Mouse (Mus musculus): ENCODE results near the gene Brd3os. TPM values are rescaled to one million over a fixed set of nuclear protein-coding genes. Genes with fewer than 3 reads are reported as not detected.

The Brd3os gene
- polyA plus RNA-seq, 1 experiment from 2014 or later = 7.1 TPM

GRCm38 (mm10) chr2:27447782-27448181, 5.7 kb downstream of the Brd3os start:
- Histone ChIP-seq H3K4me2 (no peak overlapping the region), H3K27ac (no peak overlapping the region), H3K36me3 (peaks cover 72% of the 10 kb centered on the region), H3K4me1 (peaks cover 6% of the 10 kb centered on the region; the same call in 1 of the 2 replicates), H3K9me3 (no peaks in the 10 kb centered on the region), H3K27me3 (replicated peaks) (no peaks in the 10 kb centered on the region), H3K4me3 (replicated peaks) (no peak overlapping the region), H3K9ac (no peak overlapping the region)
- 90% methylated on average over 5 of the region's 5 CpGs for WGBS
- no peak for ATAC-seq (ENCODE audit: insufficient read depth, low FRiP score, low read depth)

GRCm38 (mm10) chr2:27450226-27450625, 8.1 kb downstream of the Brd3os start:
- Histone ChIP-seq H3K4me3 (replicated peaks) (no peak overlapping the region), H3K4me2 (no peak overlapping the region), H3K4me1 (no peaks in the 10 kb centered on the region), H3K27me3 (replicated peaks) (no peaks in the 10 kb centered on the region), H3K36me3 (peaks cover 86% of the 10 kb centered on the region), H3K9me3 (no peaks in the 10 kb centered on the region), H3K27ac (no peak overlapping the region), H3K9ac (no peak overlapping the region)
- WGBS = 79% methylated on average over 14 of the region's 14 CpGs
- no peak for ATAC-seq (ENCODE audit: insufficient read depth, low FRiP score, low read depth)

DNA sequence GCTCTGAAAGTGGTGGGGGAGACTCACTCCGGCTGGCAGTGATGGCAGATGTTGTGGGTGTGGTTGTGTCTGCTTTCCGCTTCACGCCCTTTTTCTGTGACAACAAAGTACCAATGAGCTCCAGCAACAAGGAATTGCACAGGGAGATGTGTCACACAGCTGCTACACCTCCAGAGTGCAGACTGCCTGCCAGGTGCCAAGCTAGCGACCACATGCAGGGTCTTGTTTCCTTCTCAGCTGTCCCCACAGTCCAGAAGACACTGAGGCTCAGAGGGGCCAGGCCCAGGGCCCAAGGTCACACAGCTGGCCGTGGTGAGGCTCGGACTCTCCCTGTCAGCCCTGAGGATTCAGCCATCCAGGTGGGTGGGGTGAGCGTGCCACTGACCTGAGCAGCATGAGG, 17.6 kb downstream of the Brd3os start:
- H3K9me3 ChIP-seq = no peaks in the 10 kb centered on the region
- H3K27me3 ChIP-seq (replicated peaks) = no peaks in the 10 kb centered on the region
- H3K36me3 ChIP-seq = peaks cover 87% of the 10 kb centered on the region
- H3K4me3 ChIP-seq (replicated peaks) = no peak overlapping the region
- H3K27ac ChIP-seq = no peak overlapping the region
- no peak overlapping the region for H3K9ac ChIP-seq
- H3K4me1 ChIP-seq = no peaks in the 10 kb centered on the region
- WGBS = 87% methylated on average over 7 of the region's 7 CpGs
- no peak overlapping the region for H3K4me2 ChIP-seq
- no peak for ATAC-seq (ENCODE audit: insufficient read depth, low FRiP score, low read depth)

GRCm38 (mm10) chr2:27460163-27460562, 18.0 kb downstream of the Brd3os start:
- Histone ChIP-seq H3K4me1 (no peaks in the 10 kb centered on the region), H3K4me2 (no peak overlapping the region), H3K4me3 (replicated peaks) (no peak overlapping the region), H3K9me3 (no peaks in the 10 kb centered on the region), H3K36me3 (peaks cover 83% of the 10 kb centered on the region), H3K9ac (no peak overlapping the region), H3K27ac (no peak overlapping the region), H3K27me3 (replicated peaks) (no peaks in the 10 kb centered on the region)
- WGBS = 82% methylated on average over 5 of the region's 5 CpGs
- no peak for ATAC-seq (ENCODE audit: insufficient read depth, low FRiP score, low read depth)

DNA sequence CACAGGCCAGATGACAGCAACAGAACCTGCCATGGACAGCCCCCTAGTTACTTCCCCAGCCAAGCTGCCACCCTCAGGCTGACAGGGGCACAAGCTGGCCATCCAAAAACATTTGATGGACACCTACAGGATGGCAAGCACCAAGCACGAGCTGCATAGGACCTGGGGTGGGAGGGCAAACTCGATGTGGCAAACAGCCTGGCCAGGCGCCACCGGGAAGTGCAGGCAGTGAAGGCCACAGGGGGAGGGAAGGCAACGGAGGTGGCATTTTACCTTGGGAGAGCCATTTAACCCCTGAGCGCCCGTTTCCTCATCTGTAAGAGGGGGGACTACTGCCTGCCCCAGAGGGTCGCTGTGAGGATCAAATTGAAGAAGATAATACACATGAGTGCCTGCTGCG, 18.5 kb downstream of the Brd3os start:
- Histone ChIP-seq H3K36me3 (peaks cover 78% of the 10 kb centered on the region), H3K4me2 (no peak overlapping the region), H3K4me1 (no peaks in the 10 kb centered on the region), H3K27me3 (replicated peaks) (no peaks in the 10 kb centered on the region), H3K27ac (no peak overlapping the region), H3K9me3 (no peaks in the 10 kb centered on the region), H3K4me3 (replicated peaks) (no peak overlapping the region), H3K9ac (no peak overlapping the region)
- no peak for ATAC-seq (ENCODE audit: insufficient read depth, low FRiP score, low read depth)
- WGBS = 70% methylated on average over 9 of the region's 9 CpGs

DNA sequence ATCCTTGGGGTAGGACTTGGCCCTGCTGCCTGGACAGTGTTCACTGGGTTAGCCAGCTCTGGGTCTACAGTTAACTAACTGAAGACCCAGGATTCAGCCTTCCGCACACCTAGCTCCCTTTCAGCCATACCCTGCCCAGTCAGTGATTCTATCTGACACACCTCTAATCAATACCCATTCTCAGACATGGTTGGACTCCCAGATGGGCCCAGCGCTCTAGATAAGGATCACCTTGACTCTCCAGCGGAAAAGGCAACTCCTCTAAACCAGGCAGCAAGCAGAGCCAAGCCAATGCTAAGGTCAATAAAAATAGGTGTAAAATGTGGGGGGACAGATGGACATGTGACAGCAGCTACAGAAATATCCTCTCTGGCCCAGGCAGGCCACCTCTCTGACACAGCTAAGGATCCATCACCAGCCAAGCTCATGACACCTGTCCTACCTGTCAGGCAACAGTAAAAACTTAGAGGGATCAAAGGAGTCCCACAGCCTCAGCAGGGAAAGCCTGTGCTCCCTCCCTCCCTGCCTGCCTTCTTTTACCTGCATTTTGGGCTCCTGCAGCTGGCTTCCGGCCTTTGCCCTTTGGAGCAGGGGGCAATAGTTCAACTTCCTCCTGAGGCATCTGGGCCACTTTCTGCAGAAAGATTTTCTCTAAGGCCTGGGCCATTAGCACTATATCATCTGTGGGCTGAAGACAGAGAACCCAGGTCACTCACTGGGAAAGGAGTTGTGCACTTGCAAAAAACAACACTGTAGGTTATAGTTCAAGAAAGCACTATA, 19.9 kb downstream of the Brd3os start:
- no peak overlapping the region for H3K4me2 ChIP-seq
- H3K27ac ChIP-seq = no peak overlapping the region
- WGBS = 79% methylated on average over 4 of the region's 4 CpGs
- peaks cover 66% of the 10 kb centered on the region for H3K36me3 ChIP-seq
- H3K9ac ChIP-seq = no peak overlapping the region
- H3K9me3 ChIP-seq = no peaks in the 10 kb centered on the region
- ATAC-seq (ENCODE audit: insufficient read depth, low FRiP score, low read depth) = no peak
- H3K4me1 ChIP-seq = no peaks in the 10 kb centered on the region
- no peaks in the 10 kb centered on the region for H3K27me3 ChIP-seq (replicated peaks)
- H3K4me3 ChIP-seq (replicated peaks) = no peak overlapping the region

DNA sequence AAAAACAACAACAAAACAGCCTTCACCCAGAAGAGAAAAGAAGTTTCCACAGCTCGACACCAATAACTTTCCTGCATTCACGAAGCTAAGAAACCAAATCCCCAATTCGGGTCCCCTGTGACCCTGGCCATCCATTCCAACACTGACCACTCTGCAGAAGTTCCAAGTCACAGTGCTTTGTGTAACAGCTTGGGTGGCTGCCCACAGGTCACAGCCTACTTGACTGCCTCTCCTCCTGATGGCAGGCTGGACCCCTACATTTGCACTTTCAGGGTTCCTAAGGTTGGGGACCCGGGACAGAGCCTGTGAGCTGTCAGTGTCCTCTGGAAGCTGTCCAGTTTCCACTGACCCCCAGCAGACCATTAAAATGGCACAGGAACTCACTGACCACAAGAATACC, 20.8 kb downstream of the Brd3os start:
- no peak for ATAC-seq (ENCODE audit: insufficient read depth, low FRiP score, low read depth)
- H3K9ac ChIP-seq = no peak overlapping the region
- H3K4me1 ChIP-seq = peaks cover 4% of the 10 kb centered on the region; the same call in 1 of the 2 replicates
- no peak overlapping the region for H3K27ac ChIP-seq
- peaks cover 58% of the 10 kb centered on the region for H3K36me3 ChIP-seq
- H3K4me3 ChIP-seq (replicated peaks) = no peak overlapping the region
- H3K4me2 ChIP-seq = no peak overlapping the region
- no peaks in the 10 kb centered on the region for H3K27me3 ChIP-seq (replicated peaks)
- 89% methylated on average over 4 of the region's 4 CpGs for WGBS
- no peaks in the 10 kb centered on the region for H3K9me3 ChIP-seq

DNA sequence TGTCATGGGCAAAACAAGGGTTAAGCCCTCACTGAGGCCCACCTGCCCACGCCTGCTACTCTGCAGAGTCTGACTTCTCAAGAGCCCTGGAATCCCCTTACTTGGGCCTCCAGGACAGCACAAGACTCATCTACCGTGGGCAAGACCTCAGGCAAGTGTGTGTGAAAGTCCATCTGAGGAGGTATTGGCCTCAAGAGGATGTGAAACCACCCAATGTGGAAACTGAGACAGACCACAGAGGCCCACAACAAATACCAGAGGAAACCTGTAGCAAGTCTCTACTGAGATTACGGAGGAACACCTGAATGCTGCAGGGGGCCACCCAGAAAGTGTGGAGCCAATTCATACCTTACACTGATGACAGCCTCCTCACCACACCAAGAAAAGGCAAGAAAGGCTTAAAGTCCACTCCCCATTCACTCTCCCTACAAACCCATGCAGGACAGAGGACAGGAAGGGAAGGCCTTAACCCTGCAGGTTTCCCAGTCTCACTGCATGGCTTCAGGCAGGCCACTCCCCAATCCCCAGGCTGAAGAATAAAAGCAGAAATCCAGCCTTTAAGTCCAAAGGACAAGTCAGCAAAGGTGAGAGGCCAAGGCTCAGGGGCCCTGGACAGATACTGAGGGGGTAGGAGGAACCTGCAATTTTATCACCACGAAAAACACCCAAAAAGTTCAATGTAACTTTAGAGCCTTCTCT, 27.3 kb downstream of the Brd3os start:
- H3K9me3 ChIP-seq = no peaks in the 10 kb centered on the region
- peaks cover 55% of the 10 kb centered on the region for H3K4me1 ChIP-seq
- no peaks in the 10 kb centered on the region for H3K27me3 ChIP-seq (replicated peaks)
- no peak overlapping the region for H3K4me2 ChIP-seq
- no peak for ATAC-seq (ENCODE audit: insufficient read depth, low FRiP score, low read depth)
- H3K9ac ChIP-seq = no peak overlapping the region
- peaks cover 3% of the 10 kb centered on the region for H3K36me3 ChIP-seq
- 56% methylated on average over 4 of the region's 4 CpGs for WGBS
- no peak overlapping the region for H3K4me3 ChIP-seq (replicated peaks)
- H3K27ac ChIP-seq = no peak overlapping the region

DNA sequence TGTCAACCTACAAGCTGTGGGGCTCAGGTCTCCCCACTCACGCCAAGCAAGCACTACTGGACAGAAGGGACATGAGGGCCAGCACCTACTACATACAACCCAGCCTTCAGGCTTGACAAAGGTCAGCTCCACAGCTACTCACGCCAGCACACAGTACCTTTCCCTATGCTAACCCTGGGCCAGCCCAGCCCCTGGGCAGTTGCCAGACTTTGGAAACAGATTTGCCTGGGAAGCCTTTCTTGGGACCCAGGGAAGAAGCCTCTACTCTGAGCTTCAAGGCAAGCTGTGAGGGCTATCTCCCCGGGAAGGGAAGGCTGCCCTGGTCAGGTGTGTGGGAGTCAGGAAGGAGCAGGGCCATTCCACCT, 27.8 kb downstream of the Brd3os start:
- ATAC-seq (ENCODE audit: insufficient read depth, low FRiP score, low read depth) = no peak
- no peak overlapping the region for H3K4me3 ChIP-seq (replicated peaks)
- H3K27ac ChIP-seq = no peak overlapping the region
- no peak overlapping the region for H3K4me2 ChIP-seq
- no peaks in the 10 kb centered on the region for H3K27me3 ChIP-seq (replicated peaks)
- 65% methylated on average over 3 of the region's 3 CpGs for WGBS
- no peaks in the 10 kb centered on the region for H3K9me3 ChIP-seq
- peaks cover 55% of the 10 kb centered on the region for H3K4me1 ChIP-seq
- H3K9ac ChIP-seq = no peak overlapping the region
- peaks cover 3% of the 10 kb centered on the region; the same call in 1 of the 2 replicates for H3K36me3 ChIP-seq

DNA sequence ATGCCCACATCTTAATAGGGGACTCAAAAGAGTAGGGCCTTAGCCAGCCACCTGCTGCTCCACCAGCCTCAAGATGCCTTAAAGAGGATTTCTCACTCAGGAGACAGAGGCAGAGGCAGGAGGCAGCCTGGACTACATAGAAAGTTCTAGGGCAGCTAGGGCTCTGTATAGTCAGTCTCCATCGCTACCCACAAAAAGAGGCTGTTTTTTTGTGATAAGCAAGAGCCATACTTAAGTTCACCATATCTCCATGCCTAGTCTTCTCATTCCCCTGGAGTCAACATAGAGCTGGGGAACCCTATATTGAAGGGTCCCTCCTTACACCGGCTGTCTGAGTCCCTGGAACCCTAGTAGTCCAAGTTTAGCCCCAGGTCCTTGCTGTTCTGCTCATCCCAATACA, 28.4 kb downstream of the Brd3os start:
- Histone ChIP-seq H3K4me3 (replicated peaks) (no peak overlapping the region), H3K4me1 (peaks cover 55% of the 10 kb centered on the region), H3K9ac (no peak overlapping the region), H3K9me3 (no peaks in the 10 kb centered on the region), H3K36me3 (peaks cover 3% of the 10 kb centered on the region; the same call in 1 of the 2 replicates), H3K4me2 (no peak overlapping the region), H3K27me3 (replicated peaks) (no peaks in the 10 kb centered on the region), H3K27ac (no peak overlapping the region)
- 84% methylated on average over 2 of the region's 2 CpGs for WGBS
- no peak for ATAC-seq (ENCODE audit: insufficient read depth, low FRiP score, low read depth)

DNA sequence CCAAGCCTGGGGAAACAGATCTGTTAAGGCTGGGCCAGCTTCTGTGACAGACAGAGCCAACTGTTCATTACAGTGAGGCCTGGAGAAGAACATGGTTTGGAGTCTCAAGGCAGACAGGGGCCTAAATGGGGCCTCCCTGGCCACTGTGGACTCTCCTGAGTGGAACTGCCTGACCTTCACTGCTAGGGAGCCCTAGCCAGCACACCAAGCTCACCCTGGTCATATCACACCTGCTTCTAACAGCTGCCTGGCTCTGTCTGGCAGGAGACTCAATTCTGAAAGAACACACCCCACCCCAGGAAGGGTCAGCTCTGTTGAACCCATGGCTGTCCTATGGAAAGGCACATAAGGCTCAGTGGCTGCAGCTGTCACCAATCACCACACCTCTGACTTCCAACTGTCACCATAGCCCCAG, 29.1 kb downstream of the Brd3os start:
- Histone ChIP-seq H3K36me3 (peaks cover 3% of the 10 kb centered on the region; the same call in 1 of the 2 replicates), H3K4me3 (replicated peaks) (no peak overlapping the region), H3K27ac (no peak overlapping the region), H3K9ac (no peak overlapping the region), H3K9me3 (no peaks in the 10 kb centered on the region), H3K4me2 (no peak overlapping the region), H3K27me3 (replicated peaks) (no peaks in the 10 kb centered on the region), H3K4me1 (peaks cover 55% of the 10 kb centered on the region)
- ATAC-seq (ENCODE audit: insufficient read depth, low FRiP score, low read depth) = no peak

- Histone ChIP-seq H3K9me3 (no peaks in the 10 kb centered on the region), H3K27ac (peak overlapping the region; percentile 97; the same call in 1 of the 2 replicates), H3K4me2 (peak overlapping the region; percentile 81), H3K4me3 (replicated peaks) (peak overlapping the region; percentile 93), H3K36me3 (no peaks in the 10 kb centered on the region), H3K4me1 (peaks cover 54% of the 10 kb centered on the region), H3K9ac (peak overlapping the region; percentile 7; the same call in 1 of the 2 replicates), H3K27me3 (replicated peaks) (no peaks in the 10 kb centered on the region)
- WGBS = 56% methylated on average over 7 of the region's 7 CpGs
- ATAC-seq (ENCODE audit: insufficient read depth, low FRiP score, low read depth) = no peak
Measured at GRCm38 (mm10) chr2:27473061-27473765, 31.1 kb downstream of the Brd3os start.
